Mouse (Mus musculus): ENCODE results near the gene Nfam1.
A peak's percentile ranks its signal among the peaks of the same experiment; 100 is the strongest.

Gene Nfam1

DNA sequence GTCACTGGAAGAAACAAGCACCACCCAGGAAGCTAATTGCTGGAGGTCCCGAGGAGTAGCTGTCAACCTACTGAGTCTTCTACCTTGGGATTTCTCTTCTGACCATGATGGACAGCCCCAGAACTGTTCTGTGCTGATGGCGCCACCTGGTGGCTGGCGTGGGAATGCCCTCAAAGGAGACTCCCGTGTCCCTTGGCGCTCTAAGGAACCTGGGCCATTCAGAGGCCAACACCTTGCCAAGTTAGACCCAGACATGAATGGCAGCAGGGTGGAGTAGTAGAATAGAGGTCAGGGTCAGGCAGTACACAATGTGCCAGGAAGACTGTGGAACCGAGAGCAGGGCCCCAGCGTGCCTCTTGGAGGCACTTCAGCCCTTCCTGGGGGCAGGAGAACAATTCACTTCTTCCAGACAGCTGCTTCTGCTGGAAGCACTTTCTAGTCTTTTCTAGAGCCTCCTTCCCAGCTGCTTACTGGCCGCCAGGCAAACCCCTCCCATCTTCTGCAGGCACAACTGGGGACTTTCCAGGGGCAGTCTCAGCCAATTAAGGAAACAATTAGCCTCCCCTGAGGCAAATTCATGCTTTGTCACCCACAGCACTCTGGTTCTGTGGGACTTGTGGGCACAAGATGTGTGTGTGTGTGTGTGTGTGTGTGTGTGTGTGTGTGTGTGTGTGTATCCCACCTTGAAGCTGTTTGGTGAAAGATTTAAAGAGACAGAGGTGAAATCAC, 4.8 kb upstream of the Nfam1 start:
- DNase-seq: peak; percentile 78

DNA sequence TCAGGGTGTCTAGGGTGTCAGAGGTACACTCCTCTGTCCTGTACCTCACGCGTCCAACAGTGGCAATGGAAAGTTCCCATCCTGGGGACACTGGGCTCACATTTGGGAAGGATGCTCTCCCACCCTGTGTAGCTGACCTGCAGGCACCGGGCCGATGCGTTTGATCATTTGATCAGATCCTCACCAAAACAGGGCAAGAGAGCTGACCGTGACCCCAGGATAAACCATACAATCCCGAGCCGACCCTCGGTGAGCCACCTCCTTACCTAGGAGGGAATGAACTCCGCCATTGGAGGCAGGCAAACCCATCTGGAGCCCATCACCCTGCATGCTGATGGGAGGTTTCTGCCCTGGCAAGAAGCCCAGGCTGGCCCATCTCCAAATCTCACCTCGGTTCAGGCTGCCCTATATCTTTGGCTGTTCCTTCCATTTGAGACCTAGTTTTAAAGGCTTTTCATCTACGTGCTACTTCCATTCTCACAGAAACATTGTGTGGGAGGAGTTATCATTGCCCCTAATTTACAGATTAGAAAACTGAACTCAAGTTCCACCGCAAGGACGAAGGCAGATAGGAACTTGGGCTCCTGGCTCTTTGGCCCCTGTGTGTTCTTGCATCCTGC, 3.9 kb upstream of the Nfam1 start:
- no peak for DNase-seq

DNA sequence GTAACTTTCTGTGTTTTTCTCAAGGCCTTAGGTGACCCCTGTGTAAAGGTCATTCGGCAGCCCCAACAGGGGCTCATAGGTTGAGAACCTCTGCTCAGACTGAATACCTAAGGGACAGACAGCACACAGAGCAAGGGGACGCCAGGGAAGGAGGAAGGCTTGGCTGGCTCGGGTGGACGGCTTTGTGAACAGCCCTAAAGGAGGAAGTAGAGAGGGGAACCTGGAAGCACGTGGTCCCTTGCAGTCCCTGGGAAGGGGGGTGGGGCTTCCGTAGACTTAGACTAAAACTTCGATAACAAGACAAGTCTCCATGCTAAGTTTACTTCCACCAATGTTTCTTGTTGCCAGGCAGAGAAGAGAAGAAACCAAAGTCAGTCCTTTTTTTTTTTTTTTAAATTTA, 3.0 kb upstream of the Nfam1 start:
- peak; percentile 77 for DNase-seq

DNA sequence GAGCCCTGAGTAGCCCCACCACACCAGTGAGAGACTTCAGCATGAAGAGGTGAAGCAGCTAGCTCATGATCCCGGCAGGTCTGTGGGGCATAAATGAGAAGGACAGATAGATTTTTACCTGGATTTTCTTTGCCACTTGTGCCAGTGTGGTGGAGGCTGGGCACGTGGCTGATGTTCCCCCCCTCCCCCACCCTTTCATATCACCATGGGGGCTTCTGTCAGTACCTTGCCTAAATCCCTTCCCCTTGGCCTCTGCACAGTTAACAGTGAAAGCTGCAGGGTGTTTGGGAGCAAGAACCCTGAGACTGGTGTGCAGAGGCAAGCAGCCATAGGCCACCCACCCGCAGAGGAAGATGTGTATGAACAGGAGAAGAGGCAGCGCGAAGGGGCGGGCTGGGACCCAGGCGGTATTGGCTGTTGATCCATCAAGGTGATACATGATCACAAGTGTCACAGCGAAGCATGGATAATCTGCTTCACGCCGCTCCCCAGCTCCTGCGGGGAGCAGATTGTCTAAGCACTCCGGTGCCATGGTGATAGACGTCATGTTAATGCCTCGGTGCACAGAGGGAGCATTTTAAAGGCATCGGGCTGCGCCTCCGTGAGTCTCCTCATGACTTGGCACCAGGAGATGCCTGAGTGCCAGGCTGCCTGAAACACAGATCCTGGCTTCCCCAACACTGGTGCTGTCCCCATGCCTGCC, 1.3 kb upstream of the Nfam1 start:
- peak; percentile 83 for DNase-seq

DNA sequence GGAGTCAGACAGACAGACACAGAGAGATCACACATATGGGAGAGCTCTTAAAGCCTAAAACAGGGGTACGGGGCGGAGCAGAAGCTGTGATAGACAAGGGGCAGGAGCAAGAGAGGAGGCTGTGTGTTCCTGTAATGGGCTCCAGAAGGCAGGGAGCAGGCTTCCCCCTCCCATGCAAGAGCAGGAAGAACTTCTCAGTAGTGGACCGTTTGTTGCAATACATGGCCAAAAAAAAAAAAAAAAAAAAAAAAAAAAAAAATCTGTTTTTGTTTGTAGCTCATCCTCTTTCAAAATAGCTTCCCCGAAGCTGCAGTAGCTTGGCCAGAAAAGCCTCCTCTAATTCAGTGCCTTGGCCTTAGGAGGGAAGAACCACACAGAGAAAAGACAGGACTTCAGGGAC, 2.2 kb downstream of the Nfam1 start:
- DNase-seq: no peak

DNA sequence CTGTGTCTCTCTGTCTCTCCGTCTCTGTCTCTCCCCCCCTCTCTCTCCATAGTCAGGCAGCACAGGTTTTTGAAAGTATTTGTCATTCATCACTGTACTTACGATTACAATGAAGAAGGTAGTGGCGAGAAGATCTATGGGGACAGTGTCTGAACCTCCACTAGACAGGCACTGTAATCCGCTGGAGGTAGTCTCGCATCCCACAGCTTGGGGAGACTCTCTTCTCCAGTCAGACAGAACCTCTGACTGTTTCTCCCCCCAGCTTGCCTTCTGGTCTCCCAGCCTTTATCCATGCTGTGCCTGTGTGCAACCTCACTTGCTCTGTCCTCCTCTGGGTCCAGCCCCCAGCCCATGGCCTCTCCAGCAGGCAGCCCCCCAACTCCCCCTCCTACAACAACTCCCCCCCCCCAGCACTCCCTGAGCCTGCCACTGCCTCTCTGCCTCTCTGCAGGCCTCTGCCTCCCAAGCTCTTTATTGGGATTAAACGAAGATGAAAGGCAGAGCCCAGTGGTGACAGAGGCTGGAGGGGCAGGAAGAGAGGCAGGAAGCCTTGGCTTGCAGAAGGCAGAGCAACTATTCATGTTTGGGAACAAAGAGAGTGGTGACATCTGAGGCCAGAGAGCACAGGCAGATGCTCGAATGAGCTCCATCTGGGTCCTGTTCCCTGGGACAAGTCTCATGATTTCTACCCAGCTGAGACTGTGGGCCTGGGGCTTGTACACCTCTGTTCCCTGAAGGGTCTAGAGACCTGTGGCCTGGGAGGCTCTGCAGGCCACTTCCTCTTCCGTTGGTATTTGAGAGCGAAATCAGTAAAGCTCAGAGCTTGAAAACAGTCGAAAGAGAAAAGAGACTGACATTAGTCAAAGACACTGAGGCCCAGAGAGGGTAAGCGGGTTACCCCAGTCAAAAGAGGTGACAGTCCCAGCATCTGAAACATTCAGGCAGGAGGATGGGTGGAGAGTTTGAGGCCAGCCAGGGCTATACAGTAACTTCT, 3.1 kb downstream of the Nfam1 start:
- DNase-seq: no peak

DNA sequence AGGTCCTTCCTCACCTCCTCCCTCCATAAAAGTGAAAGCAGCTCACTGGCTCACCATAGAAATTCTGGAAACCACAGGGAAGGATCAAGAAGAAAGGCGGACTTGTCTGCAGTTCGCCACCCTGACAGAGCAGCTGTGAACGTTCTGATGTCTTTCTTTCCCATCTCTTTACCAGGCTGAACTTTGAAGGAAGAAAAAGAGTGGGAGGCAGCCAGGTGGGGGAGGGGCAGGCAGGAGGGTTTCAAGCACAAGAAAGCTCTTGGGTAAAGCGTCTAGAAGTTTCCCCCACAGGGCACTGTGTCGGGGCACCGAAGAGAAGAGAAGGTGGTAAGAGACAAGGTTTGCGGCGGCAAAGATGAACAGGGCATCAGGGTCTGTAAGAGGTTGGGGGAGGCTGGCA, 7.0 kb downstream of the Nfam1 start:
- no peak for DNase-seq

DNA sequence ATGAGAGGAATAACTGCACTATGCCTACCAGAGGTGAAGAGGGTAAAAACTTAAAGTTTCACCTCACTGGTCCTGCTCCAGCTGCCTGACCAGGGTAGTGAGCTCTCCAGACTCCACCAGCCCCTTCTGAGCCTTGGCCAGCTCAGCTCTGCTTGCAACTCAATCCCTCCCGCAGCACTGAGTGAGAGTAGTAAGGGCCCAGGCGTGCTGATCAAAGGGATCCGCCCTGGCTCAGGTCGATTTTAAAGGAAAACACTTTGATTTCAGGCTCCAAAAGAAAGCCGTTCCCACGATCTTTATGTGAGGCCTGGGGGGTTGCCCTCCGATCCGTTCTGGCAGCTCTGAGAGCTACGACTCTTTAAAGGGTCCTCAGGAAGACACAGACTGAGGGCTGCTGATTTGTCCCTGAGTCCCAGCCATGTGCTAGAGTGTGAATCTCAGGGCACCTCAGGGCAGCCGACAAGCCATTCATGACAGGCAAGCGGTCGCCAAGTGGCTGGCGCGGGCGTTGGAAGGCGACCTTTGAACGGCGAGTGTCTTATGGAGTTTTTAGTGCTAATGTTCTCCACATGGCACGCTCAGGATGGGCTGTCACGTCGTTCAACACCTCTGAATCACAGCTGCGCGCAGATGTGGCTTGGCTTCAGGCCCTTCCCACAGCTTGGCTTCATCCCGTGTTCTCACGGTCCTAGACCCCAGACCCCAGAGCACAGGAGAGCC, 7.9 kb downstream of the Nfam1 start:
- DNase-seq: no peak

DNA sequence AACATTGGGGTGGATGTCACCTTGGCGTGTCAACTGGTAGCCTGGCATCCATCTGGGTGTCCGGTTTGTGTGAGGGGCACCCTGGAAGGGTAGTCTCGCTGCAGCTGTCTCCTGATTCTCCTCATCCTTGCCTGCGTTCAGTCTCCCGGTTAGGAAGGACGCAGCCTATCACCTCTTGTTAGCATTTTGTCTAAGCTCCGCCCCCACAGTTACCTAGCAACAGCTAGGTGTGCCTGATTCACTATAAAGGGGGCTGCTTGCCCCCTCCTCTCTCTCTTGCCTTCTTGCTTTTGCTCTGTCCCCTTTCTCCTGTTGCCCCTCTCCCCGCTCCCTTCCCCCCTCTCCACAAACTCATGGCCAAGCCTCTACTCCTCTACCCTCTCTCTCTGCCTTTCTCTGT, 10.2 kb downstream of the Nfam1 start:
- no peak for DNase-seq

DNA sequence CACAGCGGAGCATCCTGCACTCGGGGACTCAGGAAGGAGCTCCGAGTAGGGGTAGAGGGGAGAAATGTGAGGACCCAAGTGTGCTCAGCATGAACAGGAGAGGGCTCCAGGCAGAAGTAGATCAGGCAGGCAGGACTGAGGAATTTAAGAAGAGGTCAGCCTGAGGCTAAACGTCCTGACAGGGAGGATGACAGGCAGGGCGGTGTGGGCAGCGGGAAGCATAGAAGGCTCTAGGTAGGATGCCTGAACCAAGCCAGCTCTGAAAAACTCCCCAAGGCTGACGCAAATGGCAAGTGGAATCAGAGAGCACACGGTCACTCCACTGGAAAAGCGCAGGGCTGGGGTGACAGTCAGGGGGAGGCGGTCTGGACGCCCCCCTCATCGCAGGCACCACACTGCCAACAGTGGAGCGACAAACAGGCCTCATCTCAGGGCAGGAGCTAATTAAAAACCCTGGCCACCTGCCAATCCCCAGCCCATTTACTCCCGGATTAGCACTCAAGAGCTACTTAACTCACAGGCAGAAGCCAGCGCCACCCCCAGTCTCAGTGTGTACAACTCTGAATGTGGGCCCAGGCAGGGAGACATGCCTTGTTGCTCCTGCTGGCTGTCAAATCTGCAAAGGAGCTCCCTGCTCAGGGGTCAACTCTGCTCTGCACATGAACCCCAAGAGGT, 22.0 kb downstream of the Nfam1 start:
- peak; percentile 90 for DNase-seq

DNA sequence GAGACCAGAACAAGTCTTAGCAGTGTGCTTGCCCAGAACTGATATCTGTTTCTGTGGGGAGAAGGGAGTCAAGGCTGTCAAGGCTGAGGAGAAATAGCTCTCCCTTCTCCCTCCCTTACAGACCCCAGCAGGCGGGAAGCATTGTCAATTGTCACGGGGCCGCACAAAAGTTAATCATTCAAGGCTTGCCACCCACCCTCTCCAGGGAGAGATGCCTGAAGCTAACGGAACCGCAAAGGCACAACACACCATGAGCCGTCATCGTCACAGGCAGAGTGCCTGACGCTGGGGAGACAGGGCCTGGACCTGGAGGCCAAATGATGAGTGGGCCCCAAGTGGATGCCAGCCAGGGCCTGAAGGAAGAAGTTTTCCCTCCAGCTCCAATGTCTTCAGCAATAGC, 22.7 kb downstream of the Nfam1 start:
- no peak for DNase-seq

DNA sequence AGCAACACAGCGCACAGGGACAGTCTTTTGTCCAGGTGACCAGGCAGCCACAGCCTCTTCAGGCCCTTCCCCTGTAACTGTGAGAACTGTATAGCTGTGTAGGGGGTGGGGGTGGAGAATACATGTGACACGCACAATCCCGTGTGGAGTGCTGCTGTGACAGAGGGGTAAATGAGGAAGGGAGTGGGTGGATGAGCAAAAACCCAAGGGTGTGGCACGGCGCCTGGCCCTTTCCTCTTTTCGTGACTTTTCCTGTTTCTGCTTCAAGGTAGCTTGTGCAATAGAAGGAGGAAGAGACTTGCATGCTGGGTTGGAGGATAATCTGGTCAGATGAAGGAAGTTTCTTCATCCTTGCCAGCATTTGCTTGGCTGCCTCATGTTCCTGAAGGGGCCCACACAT, 23.6 kb downstream of the Nfam1 start:
- DNase-seq: peak; percentile 69

DNA sequence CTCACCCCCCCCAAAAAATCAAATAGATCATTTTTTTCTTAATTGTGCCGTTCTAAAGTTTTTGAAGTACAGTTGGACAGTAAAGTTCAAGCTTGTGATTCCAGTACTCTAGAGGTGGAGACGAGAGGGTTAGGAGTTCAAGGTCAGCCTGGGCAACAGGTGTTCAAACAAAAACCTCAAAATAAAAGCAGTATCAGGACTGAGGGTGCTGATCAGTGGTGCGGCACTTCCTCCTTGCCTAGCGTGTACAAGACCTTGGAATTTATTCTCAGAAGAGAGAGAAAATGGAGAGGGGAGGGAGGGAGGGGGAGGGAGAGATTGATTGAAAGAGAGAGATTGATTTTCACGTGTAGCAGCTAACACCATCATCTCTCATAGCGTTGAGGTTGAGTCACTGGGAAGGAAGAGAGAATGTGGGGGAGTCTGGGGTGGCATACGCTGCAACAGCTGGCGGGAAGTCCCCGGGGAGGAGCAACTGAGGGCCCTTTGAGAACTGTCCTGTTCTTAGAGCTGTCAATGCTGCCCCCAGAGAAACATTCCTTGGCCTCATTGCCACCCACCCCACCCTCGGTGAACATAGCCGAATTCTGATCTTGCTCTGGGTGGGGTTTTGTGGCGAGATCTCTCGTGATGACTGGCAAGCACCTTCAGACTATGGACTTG, 24.2 kb downstream of the Nfam1 start:
- DNase-seq: no peak

DNA sequence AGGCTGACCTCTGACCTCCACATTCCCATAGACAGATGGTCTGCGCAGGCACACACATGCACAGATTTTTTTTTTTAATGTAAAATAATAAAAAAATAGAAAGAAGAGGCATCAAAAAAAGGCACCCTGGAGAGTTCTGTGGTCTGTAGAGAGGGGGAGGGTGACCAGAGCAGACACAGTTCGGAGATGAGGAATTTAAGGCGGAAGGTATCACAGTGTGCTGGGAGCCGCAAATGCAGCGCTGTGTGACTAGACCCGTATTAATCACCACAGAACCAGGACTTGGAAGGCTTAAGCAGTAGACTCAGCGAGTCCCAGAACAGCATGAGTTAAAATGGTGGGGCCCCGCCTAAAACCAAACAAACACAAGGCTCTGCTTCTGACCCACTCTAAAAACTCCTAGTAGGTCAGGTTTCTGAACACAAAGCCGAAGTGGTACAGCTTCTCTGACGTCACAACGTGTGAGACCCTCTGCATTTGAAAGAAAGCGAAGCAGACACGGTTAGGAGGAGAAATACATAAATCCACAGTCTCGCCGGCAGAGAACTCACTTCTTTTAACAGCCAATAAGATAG, 25.7 kb downstream of the Nfam1 start:
- no peak for DNase-seq

DNA sequence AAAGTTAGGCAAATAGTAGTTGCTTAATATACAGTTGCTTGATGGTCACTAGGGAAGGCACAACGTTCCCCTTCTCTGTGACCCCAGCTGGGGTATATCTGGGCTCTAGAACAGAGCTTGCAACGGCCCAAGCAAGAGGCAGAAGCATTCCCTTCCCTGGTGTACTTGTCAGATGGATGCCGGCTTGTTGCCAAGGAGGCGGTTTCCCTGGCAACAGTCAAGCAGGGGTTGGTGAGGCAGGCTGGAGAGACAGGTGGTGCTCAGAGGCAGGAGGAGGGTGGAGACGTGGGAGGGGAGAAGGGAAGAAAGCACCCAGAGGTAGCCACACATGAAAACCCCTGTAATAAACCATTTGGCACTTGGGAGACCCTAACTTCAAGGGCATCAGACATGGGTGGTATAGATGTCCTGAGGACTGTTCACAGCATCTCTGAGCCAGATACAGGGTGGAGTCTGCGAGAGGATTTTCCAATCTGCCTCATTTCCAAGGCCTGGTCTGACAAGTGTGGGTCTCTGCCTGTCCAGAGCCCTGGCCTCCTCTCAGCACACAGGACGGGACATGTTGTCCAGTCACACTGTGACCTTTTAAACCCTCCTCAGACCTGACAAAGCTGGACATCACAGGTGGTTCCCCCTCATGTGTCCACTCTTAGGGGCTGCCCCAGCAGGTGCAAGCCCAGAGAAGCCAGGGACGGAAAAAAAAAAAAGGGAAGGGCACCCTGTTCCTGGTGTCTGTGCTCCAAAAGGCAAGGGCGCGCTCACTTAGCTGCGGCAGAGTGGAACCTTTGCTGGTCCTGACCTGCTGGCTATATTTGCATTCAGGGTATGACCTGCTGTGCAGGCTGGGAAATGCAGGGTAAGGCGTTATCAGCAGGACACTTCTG, 30.2 kb downstream of the Nfam1 start:
- peak; percentile 94 for DNase-seq

DNA sequence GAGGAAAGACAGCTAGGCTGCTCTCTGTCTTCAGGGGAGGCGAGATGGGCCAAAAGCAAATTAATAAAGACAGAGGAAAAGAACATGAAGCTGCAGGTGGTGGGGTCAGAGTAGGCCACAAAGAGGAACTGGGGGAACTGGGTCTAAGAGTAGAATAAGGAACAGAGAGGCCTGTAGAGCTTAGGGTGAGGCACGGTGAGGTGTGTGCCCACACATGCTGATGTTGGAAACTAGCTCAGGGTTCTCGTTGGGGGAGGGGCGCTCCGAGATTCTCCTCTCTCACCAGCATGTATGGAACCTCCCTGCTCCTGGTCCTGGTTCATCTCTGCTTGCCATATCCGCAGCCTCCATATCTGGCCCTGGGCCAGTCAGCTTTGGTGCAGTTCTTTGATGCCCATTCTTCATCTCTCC, 34.3 kb downstream of the Nfam1 start:
- no peak for DNase-seq

DNA sequence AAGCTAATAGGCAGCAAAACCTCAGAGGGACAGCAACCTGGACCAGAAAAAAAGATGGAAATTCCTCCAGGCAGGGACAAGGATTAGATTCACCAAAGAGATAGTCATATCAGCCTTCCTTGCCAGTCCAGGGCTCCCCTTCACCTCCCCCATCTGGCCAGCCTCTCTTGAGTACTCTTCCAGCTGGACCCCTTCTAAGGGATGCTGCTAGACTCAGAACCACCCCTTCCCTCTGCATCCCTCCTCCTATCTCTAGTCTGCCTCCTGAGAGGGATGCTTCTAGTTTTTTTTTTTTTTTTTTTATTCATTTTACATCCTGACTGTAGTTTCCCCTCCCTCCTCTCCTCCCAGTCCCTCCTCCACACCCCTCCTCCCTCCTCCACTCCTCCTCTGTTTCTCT, 36.7 kb downstream of the Nfam1 start:
- no peak for DNase-seq

DNA sequence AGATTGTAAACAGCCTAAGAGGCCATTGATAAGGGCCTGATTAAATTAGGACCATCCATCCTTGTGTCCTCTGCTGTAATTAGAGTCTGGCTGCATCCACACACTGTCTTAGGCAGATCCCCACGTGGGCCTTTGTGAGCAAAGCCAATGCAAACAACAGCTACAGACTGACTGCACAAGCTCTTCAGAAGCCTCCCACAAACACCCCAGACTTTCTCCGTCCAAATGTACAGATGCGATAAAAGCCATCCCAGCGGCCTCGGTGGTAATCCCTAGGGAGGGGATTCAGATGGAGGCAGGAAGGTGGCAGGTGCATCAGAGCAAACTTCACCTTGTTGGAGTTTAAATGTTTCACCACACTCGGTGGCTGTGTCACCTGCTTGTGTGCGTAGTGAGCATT, 37.9 kb downstream of the Nfam1 start:
- DNase-seq: peak; percentile 47

DNA sequence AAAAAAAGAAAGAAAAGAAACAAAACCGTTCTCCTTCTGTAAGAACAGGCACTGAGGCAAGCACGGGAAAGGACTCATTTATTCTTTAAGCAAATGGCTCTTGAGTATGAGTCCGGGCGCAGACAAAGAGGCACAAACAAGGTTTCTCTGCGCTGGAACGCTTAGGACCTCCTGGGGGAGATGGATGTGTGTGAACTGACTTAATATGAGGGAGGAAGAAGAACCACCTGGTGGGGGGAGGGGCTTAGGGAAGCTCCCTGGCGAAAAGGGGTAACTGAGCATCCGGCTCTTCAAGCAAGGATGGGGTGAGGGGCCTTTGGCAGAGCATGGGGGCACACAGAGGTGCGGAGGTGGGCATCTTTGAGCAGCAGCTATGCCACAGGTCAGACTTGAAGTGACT, 40.2 kb downstream of the Nfam1 start:
- no peak for DNase-seq

Data from layer of hippocampus, adult 9-11 months (tissue).